In the genomic region with DNA sequence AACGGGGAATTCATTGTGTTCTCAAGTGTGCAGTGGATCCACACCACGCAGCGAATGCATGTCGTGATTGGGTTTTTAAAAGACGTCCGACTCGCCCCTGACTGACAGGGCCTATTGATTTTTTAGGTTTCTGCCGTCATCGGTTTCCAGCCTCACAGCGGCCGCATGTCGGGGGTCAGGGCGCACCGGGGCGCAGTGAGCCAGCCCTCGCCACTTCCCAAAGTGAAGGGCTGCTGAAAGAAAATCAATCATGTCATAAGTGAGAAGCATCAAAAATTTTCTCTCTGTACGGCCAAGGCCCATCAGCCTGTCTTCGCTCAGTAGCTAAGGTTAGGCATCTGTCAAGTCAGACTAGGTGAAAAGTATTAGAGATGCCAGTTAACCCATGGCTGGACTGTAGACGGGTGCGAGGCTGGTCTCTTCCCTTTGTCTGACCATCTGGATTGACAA, we compare ENCODE assay signal across 10 mouse cellular contexts.
DNase-seq lines count a peak whose midpoint lies in the region; ATAC-seq and TF ChIP-seq lines count a peak whose summit lies in the region.
"Had no signal": no experiment of that assay in that cellular context is flagged by ENCODE, and none has a peak within 500 bp of the region (broad histone marks: within the 10 kb centered on the region; RNA-seq: fewer than 3 reads in every experiment).

No protein-coding gene starts in this region.

- no peaks in the 10 kb centered on the region for H3K27me3 ChIP-seq in kidney, embryonic 14.5 days (ENCODE audit: control insufficient read depth, insufficient read depth, low read length)
- no peaks in the 10 kb centered on the region for H3K27me3 ChIP-seq in embryonic facial prominence, embryonic 11.5 days (ENCODE audit: control insufficient read depth, insufficient read depth, low read length)
- H3K27me3 ChIP-seq in hindbrain, embryonic 10.5 days (ENCODE audit: insufficient read depth, poor library complexity, severe bottlenecking), result no peaks in the 10 kb centered on the region
- H3K27me3 ChIP-seq in midbrain, embryonic 16.5 days (ENCODE audit: control insufficient read depth, insufficient read depth, low read depth, low read length), result no peaks in the 10 kb centered on the region

- H3K4me3 ChIP-seq in kidney, embryonic 14.5 days (ENCODE audit: low read length), result no peak overlapping the region
- no peak overlapping the region for H3K4me3 ChIP-seq in embryonic facial prominence, embryonic 11.5 days (ENCODE audit: low read depth, low read length)
- peak overlapping the region; percentile 13; the same call in 1 of the 2 replicates for H3K4me3 ChIP-seq in hindbrain, embryonic 10.5 days
- H3K4me3 ChIP-seq in midbrain, embryonic 16.5 days (ENCODE audit: low read depth, low read length), result no peak overlapping the region
- no peak overlapping the region for H3K4me3 ChIP-seq in left cerebral cortex, adult 2 months

- no peaks in the 10 kb centered on the region for H3K36me3 ChIP-seq in kidney, embryonic 14.5 days (ENCODE audit: control insufficient read depth, insufficient read depth, low read length)
- H3K36me3 ChIP-seq in embryonic facial prominence, embryonic 11.5 days (replicated peaks; ENCODE audit: control insufficient read depth, insufficient read depth, low read depth, low read length), result no peaks in the 10 kb centered on the region
- no peaks in the 10 kb centered on the region for H3K36me3 ChIP-seq in hindbrain, embryonic 10.5 days
- H3K36me3 ChIP-seq in midbrain, embryonic 16.5 days (ENCODE audit: control insufficient read depth, insufficient read depth, low read length), result no peaks in the 10 kb centered on the region

- 0 out of 2 replicates have a peak overlapping the region, but pooled peaks have one; percentile 19 for H3K4me2 ChIP-seq in kidney, embryonic 14.5 days (replicated peaks; ENCODE audit: low read depth, low read length)
- H3K4me2 ChIP-seq in embryonic facial prominence, embryonic 11.5 days (ENCODE audit: low read depth, low read length), result no peak overlapping the region
- peak overlapping the region; percentile 42 for H3K4me2 ChIP-seq in midbrain, embryonic 16.5 days (ENCODE audit: low read length)

- intact Hi-C loops in left cerebral cortex, adult 2 months (cut with DNase I), result no loop called here

- no peaks in the 10 kb centered on the region for H3K9me3 ChIP-seq in kidney, embryonic 14.5 days (ENCODE audit: control insufficient read depth, low read length)
- no peaks in the 10 kb centered on the region for H3K9me3 ChIP-seq in embryonic facial prominence, embryonic 11.5 days (replicated peaks; ENCODE audit: control insufficient read depth, low read length)
- H3K9me3 ChIP-seq in hindbrain, embryonic 10.5 days, result no peaks in the 10 kb centered on the region
- H3K9me3 ChIP-seq in midbrain, embryonic 16.5 days (replicated peaks; ENCODE audit: control insufficient read depth, low read length, poor library complexity, severe bottlenecking), result no peaks in the 10 kb centered on the region

- TF ChIP-seq CTCF in left cerebral cortex, adult 2 months (IDR thresholded peaks at IDR 0.05), result no peak

- 59% methylated on average over 20 of the region's 20 CpGs for WGBS in kidney, embryonic 14.5 days
- WGBS in embryonic facial prominence, embryonic 11.5 days, result 34% methylated on average over 20 of the region's 20 CpGs
- 13% methylated on average over 20 of the region's 20 CpGs for WGBS in hindbrain, embryonic 10.5 days
- WGBS in midbrain, embryonic 16.5 days, result 17% methylated on average over 20 of the region's 20 CpGs

- H3K4me1 ChIP-seq in kidney, embryonic 14.5 days (ENCODE audit: control insufficient read depth, insufficient read depth, low read length), result peaks cover 5% of the 10 kb centered on the region; the same call in 1 of the 2 replicates
- H3K4me1 ChIP-seq in embryonic facial prominence, embryonic 11.5 days (ENCODE audit: control insufficient read depth, insufficient read depth, low read length), result no peaks in the 10 kb centered on the region; the same call in 1 of the 2 replicates
- peaks cover 71% of the 10 kb centered on the region for H3K4me1 ChIP-seq in hindbrain, embryonic 10.5 days (replicated peaks)
- peaks cover 22% of the 10 kb centered on the region for H3K4me1 ChIP-seq in midbrain, embryonic 16.5 days (ENCODE audit: control insufficient read depth, insufficient read depth, low read length)

- ATAC-seq in kidney, embryonic 14.5 days (ENCODE audit: low FRiP score, low TSS enrichment), result no peak
- 0 out of 2 replicates have a peak, but pooled peaks have one; percentile 34 for ATAC-seq in embryonic facial prominence, embryonic 11.5 days (replicated peaks; ENCODE audit: insufficient number of reproducible peaks, low FRiP score, low TSS enrichment, low read depth)
- peak; percentile 55 for ATAC-seq in midbrain, embryonic 16.5 days
- ATAC-seq in megakaryocyte-erythroid progenitor cell, adult 5-6 weeks (replicated peaks; ENCODE audit: low FRiP score, low TSS enrichment, poor library complexity, severe bottlenecking), result no peak

- DNase-seq in kidney, adult 18-20 months, result no peak
- DNase-seq in embryonic facial prominence, embryonic 11.5 days (ENCODE audit: low spot score), result no peak
- peak; percentile 77 for DNase-seq in hindbrain, embryonic 10.5 days (ENCODE audit: low spot score)
- DNase-seq in MN1 (ENCODE audit: low spot score), result no peak
- DNase-seq in left cerebral cortex, adult 2 months (ENCODE audit: extremely low spot score in 1 of 2, low spot score in 2 of 2), result no peak
- DNase-seq: thymus, adult 2 months had no signal

- H3K27ac ChIP-seq in kidney, embryonic 14.5 days (ENCODE audit: low read depth, low read length), result no peak overlapping the region
- no peak overlapping the region for H3K27ac ChIP-seq in embryonic facial prominence, embryonic 11.5 days (replicated peaks; ENCODE audit: low read depth, low read length)
- H3K27ac ChIP-seq in hindbrain, embryonic 10.5 days, result peak overlapping the region; percentile 87
- peak overlapping the region; percentile 11; the same call in 1 of the 2 replicates for H3K27ac ChIP-seq in midbrain, embryonic 16.5 days (ENCODE audit: low read length)
- H3K27ac ChIP-seq in left cerebral cortex, adult 2 months, result no peak overlapping the region
- H3K27ac ChIP-seq: macrophage had no signal

- no peak overlapping the region for H3K9ac ChIP-seq in kidney, embryonic 14.5 days (ENCODE audit: low read depth, low read length)
- H3K9ac ChIP-seq in embryonic facial prominence, embryonic 11.5 days (replicated peaks; ENCODE audit: low read length), result no peak overlapping the region
- H3K9ac ChIP-seq in midbrain, embryonic 16.5 days (ENCODE audit: low read depth, low read length), result peak overlapping the region; percentile 38; the same call in 1 of the 2 replicates

Comparison
In these comparisons a context has a peak if more than half of its experiments do, and no peak if none do; other contexts are left out.
1. ATAC-seq: peak in embryonic facial prominence, embryonic 11.5 days (single experiment) and midbrain, embryonic 16.5 days (single experiment); none in kidney, embryonic 14.5 days (single experiment) and megakaryocyte-erythroid progenitor cell, adult 5-6 weeks (single experiment).
2. H3K27ac ChIP-seq: peak in hindbrain, embryonic 10.5 days (single experiment) and midbrain, embryonic 16.5 days (single experiment); none in kidney, embryonic 14.5 days (single experiment), embryonic facial prominence, embryonic 11.5 days (single experiment) and left cerebral cortex, adult 2 months (single experiment).